Mouse (Mus musculus) CH12.LX (cell line): ENCODE measurements around the gene Gm5580. TPM values are rescaled to one million over a fixed set of nuclear protein-coding genes. Genes with fewer than 3 reads are reported as not detected.

Experiments used
- DNase-seq: peaks from one replicate; pipeline ENCODE4 v3.0.0-alpha.2; 2013; ENCODE audit errors: extremely low read depth
- H3K27ac ChIP-seq: 2 replicates; pipeline ENCODE4 v1.5.1; 2012; ENCODE audit warnings: low read depth, mild to moderate bottlenecking, control low read depth, moderate library complexity; ENCODE audit not compliant: insufficient read depth
- H3K27me3 ChIP-seq: replicated peaks from 2 replicates; pipeline ENCODE3; 2012; ENCODE audit warnings: inconsistent platforms
- H3K36me3 ChIP-seq, 2 experiments: replicated peaks in 1 of 2; 2 replicates each; pipeline versions ENCODE3 to v1.6.1; 2012; ENCODE audit warnings: inconsistent platforms in 1 of 2, low read length in 1 of 2, mild to moderate bottlenecking in 1 of 2, mixed read lengths in 1 of 2, moderate library complexity in 1 of 2; ENCODE audit not compliant: control insufficient read depth in 1 of 2, insufficient read depth in 1 of 2
- H3K4me1 ChIP-seq, 2 experiments: 2 replicates each; pipeline ENCODE4 v1.6.1; 2012; ENCODE audit warnings: inconsistent platforms in 1 of 2, moderate library complexity in 1 of 2; ENCODE audit not compliant: insufficient read depth in 2 of 2, control insufficient read depth in 1 of 2
- H3K4me2 ChIP-seq: 2 replicates; pipeline ENCODE4 v1.6.1; 2012; ENCODE audit warnings: low read depth, mild to moderate bottlenecking, control low read depth; ENCODE audit not compliant: poor library complexity, insufficient read depth, severe bottlenecking
- H3K4me3 ChIP-seq, 3 experiments: fragments of 150-350 bp in 1 of 3; sonication (generic) in 1 of 3; replicated peaks in 1 of 3; 2 replicates each; pipeline versions ENCODE3 to v1.5.1; 2011 to 2012; ENCODE audit warnings: low read depth in 2 of 3, low read length in 2 of 3, mild to moderate bottlenecking in 2 of 3, moderate library complexity in 2 of 3, control low read depth in 1 of 3, improper control_type of control experiment in 1 of 3, inconsistent platforms in 1 of 3, mixed read lengths in 1 of 3; ENCODE audit not compliant: poor library complexity in 1 of 3
- H3K79me2 ChIP-seq: replicated peaks from 2 replicates; pipeline ENCODE4 v1.6.1; 2012; ENCODE audit warnings: mild to moderate bottlenecking, moderate library complexity; ENCODE audit not compliant: control insufficient read depth, poor library complexity, insufficient read depth, severe bottlenecking; ENCODE audit errors: extremely low read depth
- H3K9ac ChIP-seq: 2 replicates; pipeline ENCODE4 v1.6.1; 2012; ENCODE audit warnings: low read depth, mild to moderate bottlenecking, control low read depth, moderate library complexity; ENCODE audit not compliant: insufficient read depth
- H3K9me3 ChIP-seq: replicated peaks from 2 replicates; pipeline ENCODE3; 2012; ENCODE audit warnings: low read length, inconsistent platforms, mixed read lengths
- BHLHE40 ChIP-seq: IDR thresholded peaks from 2 replicates; pipeline ENCODE4 v1.6.1; 2011; ENCODE audit warnings: mild to moderate bottlenecking, low read depth, low read length, improper control_type of control experiment
- CHD2 ChIP-seq: IDR thresholded peaks from 2 replicates; pipeline ENCODE4 v1.6.1; 2011; ENCODE audit warnings: low read length, improper control_type of control experiment
- ELF1 ChIP-seq: IDR thresholded peaks from 2 replicates; pipeline ENCODE4 v1.6.1; 2014; ENCODE audit warnings: low read depth, mild to moderate bottlenecking, inconsistent platforms, low read length, improper control_type of control experiment
- ETS1 ChIP-seq: conservative IDR thresholded peaks from 2 replicates; pipeline ENCODE4 v1.6.1; 2012; ENCODE audit warnings: low read depth, mild to moderate bottlenecking, inconsistent platforms, low read length, improper control_type of control experiment, moderate library complexity
- GABPA ChIP-seq: IDR thresholded peaks from 2 replicates; pipeline ENCODE4 v1.6.1; 2012; ENCODE audit warnings: low read depth, low read length, improper control_type of control experiment, inconsistent platforms; ENCODE audit not compliant: insufficient replicate concordance
- HCFC1 ChIP-seq: IDR thresholded peaks from 2 replicates; pipeline ENCODE4 v1.6.1; 2012; ENCODE audit warnings: low read depth, mild to moderate bottlenecking, inconsistent platforms, low read length, improper control_type of control experiment
- MAFK ChIP-seq: IDR thresholded peaks from 2 replicates; pipeline ENCODE4 v1.6.1; 2011; ENCODE audit warnings: low read length, improper control_type of control experiment; ENCODE audit not compliant: insufficient replicate concordance
- MAX ChIP-seq: IDR thresholded peaks from 2 replicates; pipeline ENCODE4 v1.6.1; 2011; ENCODE audit warnings: low read length, improper control_type of control experiment
- MEF2A ChIP-seq: IDR thresholded peaks from 2 replicates; pipeline ENCODE4 v1.6.1; 2014; ENCODE audit warnings: low read depth, mild to moderate bottlenecking, inconsistent platforms, low read length, improper control_type of control experiment, borderline replicate concordance
- MXI1 ChIP-seq: IDR thresholded peaks from 2 replicates; pipeline ENCODE4 v1.6.1; 2011; ENCODE audit warnings: mild to moderate bottlenecking, low read depth, low read length, improper control_type of control experiment
- MYC ChIP-seq: IDR thresholded peaks from 2 replicates; pipeline ENCODE4 v1.6.1; 2011; ENCODE audit warnings: low read depth, mild to moderate bottlenecking, improper control_type of control experiment, low read length
- NELFE ChIP-seq: IDR thresholded peaks from 2 replicates; pipeline ENCODE4 v1.6.1; 2011; ENCODE audit warnings: low read depth, low read length, improper control_type of control experiment
- POLR2AphosphoS2 ChIP-seq: IDR thresholded peaks from 2 replicates; pipeline ENCODE4 v1.6.1; 2011; ENCODE audit warnings: low read depth, low read length, improper control_type of control experiment
- RCOR1 ChIP-seq: conservative IDR thresholded peaks from 2 replicates; pipeline ENCODE4 v1.6.1; 2012; ENCODE audit warnings: low read depth, mild to moderate bottlenecking, inconsistent platforms, low read length, improper control_type of control experiment
- SIN3A ChIP-seq: IDR thresholded peaks from 2 replicates; pipeline ENCODE4 v1.6.1; 2012; ENCODE audit warnings: low read length, improper control_type of control experiment, inconsistent platforms
- TBP ChIP-seq: conservative IDR thresholded peaks from 2 replicates; pipeline ENCODE4 v1.6.1; 2011; ENCODE audit warnings: low read depth, low read length, improper control_type of control experiment
- USF1 ChIP-seq: IDR thresholded peaks from 2 replicates; pipeline ENCODE4 v1.6.1; 2014; ENCODE audit warnings: low read depth, mild to moderate bottlenecking, inconsistent platforms, low read length, improper control_type of control experiment
- USF2 ChIP-seq: conservative IDR thresholded peaks from 2 replicates; pipeline ENCODE4 v1.6.1; 2011; ENCODE audit warnings: low read depth, low read length, improper control_type of control experiment
- ZC3H11A ChIP-seq: IDR thresholded peaks from 2 replicates; pipeline ENCODE4 v1.6.1; 2012; ENCODE audit warnings: low read depth, mild to moderate bottlenecking, inconsistent platforms, low read length, improper control_type of control experiment
- ZMIZ1 ChIP-seq: IDR thresholded peaks from 2 replicates; pipeline ENCODE4 v1.6.1; 2012; ENCODE audit warnings: low read depth, mild to moderate bottlenecking, inconsistent platforms, low read length, improper control_type of control experiment
- ZNF384 ChIP-seq: IDR thresholded peaks from 2 replicates; pipeline ENCODE4 v1.6.1; 2012; ENCODE audit warnings: low read depth, low read length, improper control_type of control experiment, inconsistent platforms
- dilution Hi-C: fragments of 300-500 bp; cut with MboI; formaldehyde crosslinking; loops from 2 replicates; pipeline ENCODE4 v1.14.3; 2020; ENCODE audit warnings: low sequenced_read_pairs; ENCODE audit not compliant: extremely low pct_unique_long_range_greater_than_20kb, extremely low pct_ligation_motif_present
- in situ Hi-C: fragments of 300-500 bp; cut with MboI; formaldehyde crosslinking; loops from 3 replicates; pipeline ENCODE4 v1.14.3; 2019; ENCODE audit warnings: low sequenced_read_pairs, low pct_ligation_motif_present, low pct_unique_long_range_greater_than_20kb, mixed read lengths
- polyA plus RNA-seq: library from polyadenylated mRNA; unstranded; fragments of >175 nt; gene quantifications from 2 replicates; pipeline ENCODE4 v1.2.1, GENCODE M21; 2012; ENCODE audit warnings: low read depth; ENCODE audit not compliant: insufficient read length
- total RNA-seq, 2 experiments: library from RNA; depleted of rRNA; stranded (reverse); fragments of 300-350 nt in 1 of 2; fragments of >200 nt in 1 of 2; gene quantifications; 2 replicates each; pipeline ENCODE4 v1.2.3; 2012 to 2014

Gene Gm5580
- total and polyA plus RNA-seq, 3 experiments, result 0.56 to 3.7 (median 1.1) TPM

- peaks cover 22% of the 10 kb centered on the region for H3K27me3 ChIP-seq
- H3K4me1 ChIP-seq, result no peaks in the 10 kb centered on the region
- no peak for DNase-seq
- dilution Hi-C loops, result no loop called here
- TF ChIP-seq GABPA (no peak), MYC (no peak), MAX (no peak), USF1 (no peak), ETS1 (no peak), MXI1 (no peak), HCFC1 (no peak), ZC3H11A (no peak), USF2 (no peak), CHD2 (no peak), MEF2A (no peak), ZNF384 (no peak), BHLHE40 (no peak), ZMIZ1 (no peak), ELF1 (no peak), MAFK (no peak), NELFE (no peak), SIN3A (no peak)
- H3K9me3 ChIP-seq, result no peaks in the 10 kb centered on the region
- H3K4me2 ChIP-seq, result no peak overlapping the region
- H3K79me2 ChIP-seq, result no peaks in the 10 kb centered on the region
- no peak overlapping the region for H3K4me3 ChIP-seq
- in situ Hi-C loops, result no loop called here
- H3K36me3 ChIP-seq, result no peaks in the 10 kb centered on the region
- no peak overlapping the region for H3K9ac ChIP-seq
- no peak overlapping the region for H3K27ac ChIP-seq
These were observed 8.4 kb upstream of the Gm5580 start for GRCm38 (mm10) chr6:116542500-116542899.

GRCm38 (mm10) chr6:116553935-116554334 is 3.0 kb downstream of the Gm5580 start, which contains the start of gene Olfr214:
Gene Olfr214, plus strand, starts transcription at chr6:116554235.
- Histone ChIP-seq H3K27ac (no peak within 1 kb of the TSS), H3K4me3 (no peak within 1 kb of the TSS), H3K27me3 (peaks cover 18% of the 10 kb centered on the region), H3K4me2 (no peak within 1 kb of the TSS), H3K9ac (no peak within 1 kb of the TSS), H3K4me1 (no peaks in the 10 kb centered on the region), H3K79me2 (no peaks in the 10 kb centered on the region), H3K36me3 (no peaks in the 10 kb centered on the region), H3K9me3 (no peaks in the 10 kb centered on the region)
- in situ Hi-C loops, result no loop called here
- no peak for DNase-seq
- no peak for TF ChIP-seq BHLHE40
- TF ChIP-seq POLR2AphosphoS2, result no peak
- no peak for TF ChIP-seq TBP
- TF ChIP-seq MAX, result no peak
- TF ChIP-seq RCOR1, result no peak
- no peak for TF ChIP-seq ELF1
- dilution Hi-C loops, result no loop called here
